Mouse (Mus musculus): ENCODE data around the gene Arid5b.

- TF ChIP-seq POLR2A (IDR thresholded peaks at IDR 0.05; ENCODE audit: low read depth, low read length) = no peak
- no peak for TF ChIP-seq CTCF (IDR thresholded peaks at IDR 0.05; ENCODE audit: extremely low read depth, insufficient read depth, insufficient read length, insufficient replicate concordance)
Observed at GRCm38 (mm10) chr10:68268629-68269028, 9.9 kb downstream of the Arid5b start.
